Mouse (Mus musculus): ENCODE results near the gene Cnfn. TPM values are rescaled to one million over a fixed set of nuclear protein-coding genes. Genes with fewer than 3 reads are reported as not detected.
"Not testable (repeated sequence)": the region's sequence is repeated elsewhere in the genome, so short reads cannot be mapped to it uniquely, and the experiment has no call there.

Cnfn gene
- polyA plus RNA-seq, 1 experiment = 1,347 TPM

DNA sequence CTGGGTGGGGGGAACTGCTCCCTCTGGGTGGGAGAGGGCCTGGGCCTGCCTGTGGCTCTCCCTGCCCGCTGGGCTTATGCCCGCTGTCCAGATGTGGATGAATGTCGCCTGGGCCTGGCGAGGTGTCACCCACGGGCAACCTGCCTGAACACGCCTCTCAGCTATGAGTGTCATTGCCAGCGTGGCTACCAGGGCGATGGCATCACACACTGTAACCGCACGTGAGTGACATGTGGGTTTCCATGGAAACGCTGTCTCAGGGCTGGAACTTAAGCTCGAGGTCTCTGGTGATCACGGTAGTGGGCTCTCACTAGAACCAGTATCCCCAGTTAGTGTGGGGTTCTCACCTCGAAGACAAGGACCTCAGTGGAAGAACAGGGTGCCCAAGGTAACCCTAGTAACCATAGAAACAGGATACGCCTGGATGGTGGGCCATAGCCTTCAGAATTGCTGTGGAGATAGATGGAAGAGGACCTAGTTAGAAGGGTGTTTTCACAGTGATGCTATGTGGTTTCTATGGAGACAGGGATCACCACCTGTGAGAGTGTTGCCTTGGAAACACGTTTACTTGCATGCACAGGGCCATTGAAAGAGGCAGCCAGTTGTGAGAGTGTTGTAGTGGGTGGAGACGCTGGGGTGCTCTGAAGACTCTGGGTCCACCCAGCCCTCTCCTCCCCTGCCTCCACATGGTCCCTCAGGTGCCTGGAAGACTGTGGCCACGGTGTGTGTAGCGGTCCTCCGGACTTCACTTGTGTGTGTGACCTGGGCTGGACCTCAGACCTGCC, 28.3 kb downstream of the Cnfn start:
- no peak overlapping the region for H3K4me3 ChIP-seq (replicated peaks; ENCODE audit: extremely low read depth, low read depth, low read length)
- DNase-seq = no peak
- TF ChIP-seq POLR2A (IDR thresholded peaks at IDR 0.05; ENCODE audit: borderline replicate concordance, extremely low read depth, low read depth, low read length) (no peak), CTCF (IDR thresholded peaks at IDR 0.05; ENCODE audit: insufficient read depth, low read length) (no peak)
- 78% methylated on average over 20 of the region's 20 CpGs for WGBS
- H3K4me1 ChIP-seq (ENCODE audit: control insufficient read depth, insufficient read depth, low read length) = no peaks in the 10 kb centered on the region

- WGBS = 85% methylated on average over 9 of the region's 9 CpGs
- Histone ChIP-seq H3K4me1 (ENCODE audit: control insufficient read depth, insufficient read depth, low read length) (no peaks in the 10 kb centered on the region), H3K4me3 (replicated peaks; ENCODE audit: extremely low read depth, low read depth, low read length) (no peak overlapping the region)
- DNase-seq = no peak
- TF ChIP-seq CTCF (IDR thresholded peaks at IDR 0.05; ENCODE audit: insufficient read depth, low read length) (no peak), POLR2A (IDR thresholded peaks at IDR 0.05; ENCODE audit: borderline replicate concordance, extremely low read depth, low read depth, low read length) (no peak)
Observed at GRCm38 (mm10) chr7:25339329-25339728, 30.2 kb downstream of the Cnfn start.

- TF ChIP-seq POLR2A (IDR thresholded peaks at IDR 0.05; ENCODE audit: borderline replicate concordance, extremely low read depth, low read depth, low read length) (no peak), CTCF (IDR thresholded peaks at IDR 0.05; ENCODE audit: insufficient read depth, low read length) (no peak)
- H3K4me3 ChIP-seq (replicated peaks; ENCODE audit: extremely low read depth, low read depth, low read length) = no peak overlapping the region
- H3K4me1 ChIP-seq (ENCODE audit: control insufficient read depth, insufficient read depth, low read length) = no peaks in the 10 kb centered on the region
- WGBS = 82% methylated on average over 12 of the region's 12 CpGs
- no peak for DNase-seq
Observed at GRCm38 (mm10) chr7:25334472-25334871, 35.1 kb downstream of the Cnfn start.

DNA sequence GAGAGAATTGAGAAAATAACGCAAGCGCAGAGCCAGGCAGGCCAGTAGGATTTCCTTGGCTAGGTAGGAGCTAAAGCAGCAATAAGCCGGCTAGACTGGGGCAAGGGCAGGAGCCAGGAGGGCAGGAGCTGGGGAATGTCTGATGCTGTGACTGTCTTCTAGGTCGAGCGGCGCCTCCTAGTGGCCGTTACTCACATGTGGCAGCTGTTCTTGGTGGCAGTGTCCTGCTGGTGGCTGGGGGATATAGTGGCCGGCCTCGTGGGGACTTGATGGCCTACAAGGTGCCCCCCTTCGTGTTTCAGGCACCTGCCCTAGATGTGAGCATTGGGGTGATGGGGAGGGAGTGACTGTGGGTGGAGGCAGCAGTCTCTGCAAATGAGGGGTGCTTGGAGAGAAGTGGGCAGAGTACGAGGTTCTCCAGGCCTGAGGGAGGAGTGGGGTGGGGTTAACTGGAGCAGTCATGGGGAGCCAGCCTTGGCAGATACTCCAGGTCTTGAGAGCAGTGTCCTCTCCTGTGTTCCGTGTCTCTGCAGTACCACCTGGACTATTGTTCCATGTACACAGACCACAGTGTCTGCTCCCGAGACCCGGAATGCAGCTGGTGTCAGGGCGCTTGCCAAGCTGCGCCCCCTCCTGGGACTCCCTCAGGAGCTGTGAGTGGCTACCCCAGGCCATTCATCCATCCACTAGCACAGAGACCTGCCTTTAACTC, 35.8 kb downstream of the Cnfn start:
- H3K4me3 ChIP-seq (replicated peaks; ENCODE audit: extremely low read depth, low read depth, low read length) = no peak overlapping the region
- DNase-seq = peak; percentile 62
- 40% methylated on average over 16 of the region's 16 CpGs for WGBS
- no peaks in the 10 kb centered on the region for H3K4me1 ChIP-seq (ENCODE audit: control insufficient read depth, insufficient read depth, low read length)
- TF ChIP-seq POLR2A (IDR thresholded peaks at IDR 0.05; ENCODE audit: borderline replicate concordance, extremely low read depth, low read depth, low read length) = no peak
- peak; percentile 83 for TF ChIP-seq CTCF (IDR thresholded peaks at IDR 0.05; ENCODE audit: insufficient read depth, low read length)

DNA sequence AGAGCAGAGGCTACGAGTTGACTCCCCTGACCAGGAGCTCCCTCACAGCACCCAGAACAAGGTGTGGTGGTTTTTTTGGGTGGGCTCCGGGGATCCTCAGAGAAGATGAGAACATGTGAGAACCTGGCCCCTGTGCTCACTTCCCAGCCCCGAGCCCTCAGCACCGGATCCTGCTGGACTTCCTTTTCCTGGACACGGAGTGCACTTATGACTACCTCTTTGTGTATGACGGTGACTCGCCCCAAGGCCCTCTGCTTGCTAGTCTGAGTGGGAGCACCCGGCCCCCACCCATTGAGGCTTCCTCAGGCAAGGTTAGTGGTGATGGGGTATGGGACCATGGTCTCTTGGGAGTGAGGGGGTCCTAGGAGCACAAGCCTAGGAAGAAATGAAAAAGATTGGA, 43.3 kb downstream of the Cnfn start:
- H3K4me3 ChIP-seq (replicated peaks; ENCODE audit: extremely low read depth, low read depth, low read length) = no peak overlapping the region
- TF ChIP-seq CTCF (IDR thresholded peaks at IDR 0.05; ENCODE audit: insufficient read depth, low read length) (no peak), POLR2A (IDR thresholded peaks at IDR 0.05; ENCODE audit: borderline replicate concordance, extremely low read depth, low read depth, low read length) (no peak)
- WGBS = 49% methylated on average over 8 of the region's 8 CpGs
- no peak for DNase-seq
- no peaks in the 10 kb centered on the region for H3K4me1 ChIP-seq (ENCODE audit: control insufficient read depth, insufficient read depth, low read length)

GRCm38 (mm10) chr7:25325431-25325830, 44.1 kb downstream of the Cnfn start:
- DNase-seq; H3K4me3 ChIP-seq (replicated peaks; ENCODE audit: extremely low read depth, low read depth, low read length); H3K4me1 ChIP-seq (ENCODE audit: control insufficient read depth, insufficient read depth, low read length): not testable (repeated sequence)
- 92% methylated on average over 6 of the region's 6 CpGs for WGBS

DNA sequence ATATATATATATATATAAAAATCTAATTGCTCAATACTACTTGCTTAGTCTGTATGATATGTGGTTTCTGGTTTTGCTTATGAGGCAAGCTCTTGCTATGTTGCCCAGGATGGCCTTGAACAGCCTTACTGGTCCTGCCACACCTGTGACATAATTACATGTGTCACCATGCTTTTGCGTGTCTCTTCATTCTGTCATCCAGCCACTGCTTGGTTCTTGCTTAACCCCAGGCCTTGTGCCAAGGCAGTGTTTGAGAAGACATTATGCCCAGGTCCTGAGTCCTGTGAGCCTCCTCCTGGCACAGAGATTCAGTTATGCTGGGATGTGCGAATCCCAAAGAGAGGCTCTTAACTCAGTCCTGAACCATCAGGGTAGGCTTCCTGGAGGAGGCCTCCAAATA, 46.3 kb downstream of the Cnfn start:
- TF ChIP-seq POLR2A (IDR thresholded peaks at IDR 0.05; ENCODE audit: borderline replicate concordance, extremely low read depth, low read depth, low read length) = no peak
- no peak for TF ChIP-seq CTCF (IDR thresholded peaks at IDR 0.05; ENCODE audit: insufficient read depth, low read length)
- no peak for DNase-seq
- 71% methylated on average over 2 of the region's 2 CpGs for WGBS
- no peaks in the 10 kb centered on the region for H3K4me1 ChIP-seq (ENCODE audit: control insufficient read depth, insufficient read depth, low read length)
- no peak overlapping the region for H3K4me3 ChIP-seq (replicated peaks; ENCODE audit: extremely low read depth, low read depth, low read length)

- TF ChIP-seq CTCF (IDR thresholded peaks at IDR 0.05; ENCODE audit: insufficient read depth, low read length) = no peak
- TF ChIP-seq POLR2A (IDR thresholded peaks at IDR 0.05; ENCODE audit: borderline replicate concordance, extremely low read depth, low read depth, low read length) = no peak
- Histone ChIP-seq H3K4me1 (ENCODE audit: control insufficient read depth, insufficient read depth, low read length) (peaks cover 4% of the 10 kb centered on the region; the same call in 1 of the 2 replicates), H3K4me3 (replicated peaks; ENCODE audit: extremely low read depth, low read depth, low read length) (no peak overlapping the region)
- WGBS = 42% methylated on average over 6 of the region's 6 CpGs
- no peak for DNase-seq
Observed at GRCm38 (mm10) chr7:25322058-25322484, 47.5 kb downstream of the Cnfn start.

Other genes with a start within 250 kb of the Cnfn start
- 6.0 and 6.1 TPM in 2 replicates for gene Pou2f2, start 190.0 kb downstream of the Cnfn start, polyA plus RNA-seq (2012; rRNA removed)
- gene Dedd2, start 149.1 kb downstream of the Cnfn start, polyA plus RNA-seq (2012; rRNA removed) = 37.6 and 42.4 TPM in 2 replicates
- gene Zfp526, start 148.3 kb downstream of the Cnfn start, polyA plus RNA-seq (2012; rRNA removed) = 18.0 and 18.4 TPM in 2 replicates
- 104 and 116 TPM in 2 replicates for gene Gsk3a, start 131.9 kb downstream of the Cnfn start, polyA plus RNA-seq (2012; rRNA removed)
- gene Erf, start 119.0 kb downstream of the Cnfn start, polyA plus RNA-seq (2012; rRNA removed) = 41.1 and 51.4 TPM in 2 replicates
- 96.1 and 107 TPM in 2 replicates for gene Cic, start 102.0 kb downstream of the Cnfn start, polyA plus RNA-seq (2012; rRNA removed)
- 42.7 and 49.1 TPM in 2 replicates for gene Pafah1b3, start 71.7 kb downstream of the Cnfn start, polyA plus RNA-seq (2012; rRNA removed)
- not detected in 2 replicates for gene Prr19, start 68.3 kb downstream of the Cnfn start, polyA plus RNA-seq (2012; rRNA removed)
- not detected in 2 replicates for gene Tmem145, start 63.6 kb downstream of the Cnfn start, polyA plus RNA-seq (2012; rRNA removed)
- gene Megf8, start 52.6 kb downstream of the Cnfn start, polyA plus RNA-seq (2012; rRNA removed) = 46.8 and 49.8 TPM in 2 replicates
- gene Lipe, start 29.0 kb upstream of the Cnfn start, polyA plus RNA-seq (2012; rRNA removed) = 90.2 and 103 TPM in 2 replicates
- gene Cxcl17, start 43.2 kb upstream of the Cnfn start, polyA plus RNA-seq (2012; rRNA removed) = 41.1 and 48.0 TPM in 2 replicates
- 30.9 and 38.6 TPM in 2 replicates for gene Ceacam1, start 107.9 kb upstream of the Cnfn start, polyA plus RNA-seq (2012; rRNA removed)
- 0.04 TPM in 1 of 2 replicates, not detected in the other for gene Ceacam2, start 170.1 kb upstream of the Cnfn start, polyA plus RNA-seq (2012; rRNA removed)
- not detected in 2 replicates for gene Erich4, start 246.2 kb upstream of the Cnfn start, polyA plus RNA-seq (2012; rRNA removed)
- 36.3 and 40.9 TPM in 2 replicates for gene Dmac2, start 249.7 kb upstream of the Cnfn start, polyA plus RNA-seq (2012; rRNA removed)

Data from lung, adult 2 months (tissue).